Mouse (Mus musculus) kidney, postnatal 14 days (tissue): ENCODE measurements around the gene Rhobtb1.

Source experiments
- DNase-seq: peaks from one replicate; pipeline ENCODE4 v3.0.0; 2022; ENCODE audit warnings: mixed read lengths

The Rhobtb1 gene

GRCm38 (mm10) chr10:69278764-69279606 lies 127.8 kb downstream of the Rhobtb1 start:
- DNase-seq, result no peak

GRCm38 (mm10) chr10:69279607-69279978 lies 128.4 kb downstream of the Rhobtb1 start:
- no peak for DNase-seq

DNA sequence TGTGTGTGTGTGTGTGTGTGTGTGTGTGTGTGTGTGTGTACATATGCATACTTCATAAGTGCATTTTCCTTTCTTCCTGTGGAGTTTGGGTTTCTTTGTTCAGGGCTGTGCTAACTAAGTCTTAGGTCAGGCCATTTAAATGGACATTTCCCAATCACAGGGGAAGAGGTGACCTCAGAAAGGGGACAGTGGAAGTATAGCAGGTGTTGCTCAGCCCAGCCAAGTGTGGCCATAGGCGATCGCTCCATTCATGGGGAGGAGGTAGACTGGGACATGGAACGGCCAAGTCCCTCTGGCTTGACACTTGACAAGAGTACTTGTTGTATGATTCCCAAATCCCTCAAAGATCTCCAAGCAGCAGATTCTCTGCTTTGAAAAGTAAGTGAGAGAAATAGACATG lies 135.7 kb downstream of the Rhobtb1 start:
- DNase-seq, result no peak

- no peak for DNase-seq
These were observed 136.9 kb downstream of the Rhobtb1 start for GRCm38 (mm10) chr10:69288086-69288485.

DNA sequence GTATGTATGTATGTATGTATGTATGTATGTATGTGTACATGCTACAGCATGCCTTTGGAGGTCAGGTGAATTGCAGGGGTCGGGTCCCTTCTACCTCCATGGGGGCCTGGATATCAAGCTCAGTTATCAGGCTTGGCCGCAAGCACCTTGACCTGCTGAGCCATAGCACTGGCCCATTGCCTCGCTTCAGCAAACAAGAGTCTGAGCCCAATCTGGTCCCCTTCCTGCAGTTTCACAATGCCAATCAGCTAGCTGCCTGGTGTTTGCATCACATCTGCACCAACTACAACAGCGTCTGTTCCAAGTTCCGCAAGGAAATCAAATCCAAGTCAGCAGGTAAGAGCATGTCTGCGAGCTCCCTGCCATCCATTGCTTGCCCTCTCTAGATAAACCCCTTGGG lies 137.5 kb downstream of the Rhobtb1 start:
- DNase-seq, result no peak

- no peak for DNase-seq
These were observed 139.5 kb downstream of the Rhobtb1 start for GRCm38 (mm10) chr10:69290736-69291135.

- no peak for DNase-seq
These were observed 144.7 kb downstream of the Rhobtb1 start for GRCm38 (mm10) chr10:69295919-69296318.

DNA sequence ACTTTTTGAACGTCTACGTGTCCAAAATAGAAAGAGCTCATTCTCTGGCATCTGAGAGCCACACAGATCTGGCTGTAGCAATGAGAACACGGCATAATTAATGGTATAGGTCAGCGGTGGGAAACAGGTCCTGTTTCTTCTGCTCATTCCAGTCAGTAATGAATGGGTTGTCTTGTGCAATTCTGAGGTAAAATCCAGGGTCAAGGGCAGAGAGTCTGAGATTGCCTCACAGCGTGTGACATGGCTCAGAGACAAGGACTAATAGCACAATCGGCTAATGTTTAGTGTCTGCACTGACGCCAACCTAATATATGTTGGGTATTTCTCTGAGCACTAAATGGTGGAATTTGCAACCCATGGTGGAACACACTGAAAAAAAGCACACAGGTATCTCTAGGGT lies 148.8 kb downstream of the Rhobtb1 start:
- DNase-seq, result no peak

GRCm38 (mm10) chr10:69302667-69303066 lies 151.4 kb downstream of the Rhobtb1 start:
- DNase-seq, result no peak

DNA sequence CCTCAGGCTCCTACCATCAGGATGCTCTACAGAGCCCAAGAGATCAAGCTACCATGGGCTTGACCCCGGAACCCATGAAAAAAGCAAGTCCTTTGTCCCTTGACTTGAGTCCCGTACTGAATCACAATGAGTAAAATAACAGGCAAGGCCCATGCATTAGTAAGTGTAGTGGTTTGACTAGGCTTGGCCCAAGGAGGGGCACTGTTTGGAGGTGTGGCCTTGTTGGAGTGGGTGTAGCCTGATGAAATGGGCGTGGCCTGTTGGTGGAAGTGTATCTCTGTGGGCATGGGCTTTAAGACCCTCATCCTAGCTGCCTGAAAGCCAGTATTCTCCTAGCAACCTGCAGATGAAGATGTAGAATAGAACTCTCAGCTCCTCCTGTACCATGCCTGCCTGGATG lies 153.6 kb downstream of the Rhobtb1 start:
- DNase-seq, result no peak

DNA sequence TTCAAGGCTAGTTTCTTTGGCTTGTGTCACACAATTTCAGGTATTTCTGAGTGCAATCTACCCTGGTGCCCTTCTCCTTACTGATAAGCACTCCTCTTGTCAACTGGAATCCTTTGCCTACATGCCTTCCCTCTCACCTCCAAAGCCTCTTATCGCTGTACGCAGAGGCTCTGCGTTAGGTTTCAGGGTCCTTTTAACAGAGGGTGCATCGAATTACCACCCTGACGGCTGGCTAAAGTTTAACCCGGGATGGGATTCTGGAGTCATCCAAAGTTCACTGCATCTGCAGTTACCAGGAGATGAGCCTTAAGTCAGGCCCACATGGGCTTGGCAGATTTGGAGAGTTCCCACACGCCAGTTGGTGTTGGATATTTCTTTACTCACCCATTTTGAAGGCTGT lies 154.4 kb downstream of the Rhobtb1 start:
- peak; percentile 76 for DNase-seq

DNA sequence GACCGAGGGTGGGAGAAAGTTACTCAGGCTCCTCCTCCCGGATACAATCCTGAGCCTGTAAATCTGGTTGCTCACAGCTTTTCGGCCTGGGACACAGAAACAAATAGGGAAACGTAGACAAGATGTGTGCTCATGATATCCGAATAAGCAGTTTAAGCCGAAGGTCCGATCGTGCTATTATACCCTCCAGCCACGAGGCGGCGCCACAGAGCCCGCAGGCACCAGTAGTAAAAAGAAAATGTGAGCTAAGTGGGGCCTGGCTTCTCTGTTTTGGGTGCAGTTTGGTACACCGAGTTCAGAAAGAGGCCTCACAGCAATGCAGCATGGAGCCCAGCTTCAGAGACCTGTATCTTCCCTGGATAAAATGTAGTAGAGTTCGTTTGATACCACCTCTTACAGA lies 155.0 kb downstream of the Rhobtb1 start:
- DNase-seq, result peak; percentile 58

DNA sequence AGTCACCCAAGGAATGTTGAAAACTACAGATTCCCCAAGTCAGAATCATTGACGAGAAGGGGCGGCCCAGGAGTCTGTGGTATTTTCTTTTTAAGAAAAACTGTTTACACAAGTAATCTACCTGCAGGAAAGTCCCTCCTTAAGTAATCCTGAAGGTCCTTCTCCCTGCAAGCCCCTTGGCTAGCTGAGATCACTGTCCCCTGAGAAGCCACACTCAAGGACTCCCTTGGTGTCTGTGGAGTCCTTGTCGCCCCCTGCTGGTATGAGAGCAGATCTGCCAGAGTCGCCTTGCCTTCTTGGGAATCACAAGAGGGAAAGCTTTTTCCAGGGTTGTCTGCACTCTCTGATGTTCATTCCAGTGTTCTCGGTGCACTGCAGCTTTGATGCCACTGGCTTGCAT lies 155.8 kb downstream of the Rhobtb1 start:
- peak; percentile 81 for DNase-seq

DNA sequence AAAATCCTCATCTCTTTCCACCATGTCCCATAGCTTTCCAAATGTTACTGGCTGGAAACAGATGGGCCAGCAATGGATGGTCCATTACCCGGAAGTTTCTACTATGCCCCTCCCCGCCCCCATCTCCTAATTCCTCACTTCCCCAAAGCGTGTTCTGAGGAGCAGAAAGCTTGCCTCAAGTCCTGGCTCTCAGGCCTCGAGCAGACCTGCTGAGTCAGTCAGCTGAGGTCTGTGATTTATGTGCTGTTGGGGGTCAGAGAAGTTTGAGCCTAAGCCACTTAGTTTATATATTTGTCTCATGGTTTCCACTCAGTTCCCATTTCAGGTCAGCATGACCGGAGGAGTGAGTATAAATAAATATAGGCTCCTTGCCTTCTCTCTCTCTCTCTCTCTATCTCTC lies 157.9 kb downstream of the Rhobtb1 start:
- DNase-seq, result no peak

- DNase-seq, result no peak
These were observed 160.6 kb downstream of the Rhobtb1 start for GRCm38 (mm10) chr10:69311867-69312266.

- DNase-seq, result no peak
These were observed 162.7 kb downstream of the Rhobtb1 start for GRCm38 (mm10) chr10:69313944-69314343.

DNA sequence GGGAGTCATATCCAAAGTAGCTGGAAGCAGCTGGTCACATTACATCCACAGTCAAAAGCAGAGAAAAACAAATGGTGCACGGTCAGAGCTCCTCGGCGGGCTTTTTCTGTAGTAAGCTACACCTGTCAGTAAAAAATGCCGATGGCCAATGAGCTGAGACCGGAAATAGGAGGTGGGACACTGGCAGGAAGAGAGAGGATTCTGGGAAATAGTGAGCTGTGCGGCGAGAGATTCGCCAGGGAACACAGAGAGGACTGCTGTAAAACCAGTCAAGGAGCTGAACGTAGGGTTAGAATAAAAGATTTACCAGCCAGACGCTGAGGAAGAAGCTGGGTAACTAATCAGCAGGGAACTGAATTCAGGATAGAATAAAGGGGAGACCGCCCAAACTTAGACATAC lies 167.3 kb downstream of the Rhobtb1 start:
- no peak for DNase-seq

- peak; percentile 92 for DNase-seq
These were observed 169.7 kb downstream of the Rhobtb1 start for GRCm38 (mm10) chr10:69320667-69321518.

DNA sequence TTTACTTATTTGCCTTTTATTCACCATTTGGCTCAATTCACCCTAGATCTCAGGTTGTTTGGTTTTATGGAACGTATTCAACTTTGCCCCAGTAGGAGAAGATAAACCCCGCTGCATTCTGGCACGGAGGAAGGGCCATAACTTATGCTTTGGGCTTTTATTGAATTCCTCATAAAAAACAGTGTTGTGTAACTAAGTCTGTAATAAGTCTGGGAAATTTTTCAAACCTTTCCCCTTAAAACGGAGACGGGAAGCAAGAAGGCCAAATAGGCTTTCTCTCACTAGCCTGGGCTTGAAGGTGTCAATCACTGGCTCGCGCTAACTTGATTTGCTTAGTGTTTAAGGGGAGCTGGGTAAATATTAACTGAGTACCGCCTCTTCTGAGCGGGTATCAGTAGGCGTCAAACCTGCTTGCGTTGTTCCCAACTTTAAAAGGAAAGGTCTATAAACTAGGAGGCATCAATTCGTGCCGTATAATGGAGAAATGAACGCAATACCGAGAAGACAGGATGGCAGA lies 170.3 kb downstream of the Rhobtb1 start:
- DNase-seq, result peak; percentile 50

DNA sequence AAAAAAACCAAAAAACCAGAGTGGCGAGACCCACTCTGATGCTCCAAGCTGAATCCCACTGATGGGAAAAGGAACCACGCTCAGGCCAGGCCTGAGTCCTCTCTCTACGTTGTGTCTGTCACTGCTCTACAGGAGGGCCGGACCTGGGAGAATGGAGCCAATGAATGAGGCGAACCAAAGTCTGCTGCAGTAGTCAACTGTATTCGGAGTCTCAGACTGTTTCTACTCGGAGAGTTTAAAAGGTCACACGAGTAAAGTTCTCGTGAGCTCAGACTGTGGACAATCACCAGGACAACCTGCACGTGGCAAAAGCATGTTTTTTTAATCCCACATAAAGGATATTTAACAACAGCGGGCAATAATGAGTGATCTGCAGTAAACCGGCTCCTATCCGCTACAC lies 172.8 kb downstream of the Rhobtb1 start:
- DNase-seq, result no peak

DNA sequence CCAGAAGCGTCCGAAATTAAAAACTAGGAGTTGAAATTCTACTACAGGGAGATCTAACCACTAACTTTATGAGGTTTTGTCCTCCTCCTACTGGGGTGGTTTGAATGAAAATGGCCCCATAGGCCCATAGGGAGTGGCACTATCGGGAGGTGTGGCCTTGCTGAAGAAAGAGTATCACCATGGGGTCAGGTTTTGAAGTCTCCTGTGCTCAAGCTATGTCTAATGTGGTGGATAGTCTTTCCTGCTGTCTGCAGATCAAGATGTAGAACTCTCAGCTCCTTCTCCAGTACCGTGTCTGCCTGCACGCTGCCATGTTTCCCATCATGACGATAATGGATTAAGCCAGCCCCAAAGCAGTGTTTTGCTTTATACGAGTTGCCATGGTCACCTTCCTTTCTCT lies 173.6 kb downstream of the Rhobtb1 start:
- no peak for DNase-seq

DNA sequence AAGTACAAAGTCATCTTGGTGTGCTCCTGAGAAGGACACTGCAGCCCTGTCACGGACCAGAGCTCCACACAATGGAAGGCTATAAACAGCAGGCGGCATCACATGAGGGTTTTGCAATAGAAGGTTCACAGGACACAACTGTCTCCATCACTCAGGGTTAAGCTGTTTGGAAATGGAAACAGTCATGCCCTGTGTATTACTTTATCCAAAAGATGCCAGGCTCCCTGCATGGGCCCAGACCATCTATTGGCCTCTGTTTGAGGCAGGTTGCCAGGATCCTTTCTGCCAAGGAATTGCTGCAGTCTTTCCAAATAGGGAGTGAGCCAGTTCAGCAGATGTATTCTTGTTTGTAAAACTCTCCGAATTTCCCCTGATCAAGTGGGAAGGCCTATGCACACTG lies 175.2 kb downstream of the Rhobtb1 start:
- no peak for DNase-seq

DNA sequence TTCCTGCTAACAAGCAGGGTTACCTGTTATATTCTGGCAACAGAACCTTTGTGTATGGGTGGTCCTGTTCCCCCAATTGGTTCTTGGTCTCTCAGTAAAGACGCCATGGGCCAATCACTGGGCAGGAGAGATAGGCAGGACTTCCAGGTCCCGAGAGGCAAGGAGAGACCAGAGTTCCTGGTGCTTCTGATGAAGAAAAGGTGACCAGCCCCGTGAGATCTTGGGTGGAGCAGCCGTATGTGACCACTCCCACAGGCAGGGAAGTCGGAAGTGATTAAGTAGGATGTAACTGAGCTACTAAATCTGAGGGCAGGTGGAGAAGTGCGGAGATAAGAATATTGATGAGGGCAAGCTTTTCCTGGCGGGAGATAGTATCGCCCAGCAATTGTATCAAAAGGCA lies 176.1 kb downstream of the Rhobtb1 start:
- DNase-seq, result no peak
